Mouse (Mus musculus): ENCODE measurements at regions not wholly inside any gene's neighbourhood (a gene's known extent, or its start where the extent isn't known, plus 50 kb on each side); places are given as distances from the start of the nearest gene placed in this dataset.

- TF ChIP-seq CTCF (IDR thresholded peaks at IDR 0.05; ENCODE audit: low read depth, low read length): no peak
- no peak for TF ChIP-seq POLR2A (IDR thresholded peaks at IDR 0.05; ENCODE audit: borderline replicate concordance, low read depth, low read length)
Measured at GRCm38 (mm10) chr1:77998727-77999126, 198.2 kb downstream of the Pax3 start.

All from bone marrow macrophage, adult 2 months (primary cell).